Mouse (Mus musculus) bone marrow macrophage, adult 2 months (primary cell): ENCODE measurements at regions not wholly inside any gene's neighbourhood (a gene's known extent, or its start where the extent isn't known, plus 50 kb on each side); places are given as distances from the start of the nearest gene placed in this dataset.

Source experiments
- CTCF ChIP-seq: IDR thresholded peaks from 2 replicates; pipeline ENCODE4 v1.5.1; 2012; ENCODE audit warnings: low read depth, mild to moderate bottlenecking, low read length, moderate library complexity
- POLR2A ChIP-seq: IDR thresholded peaks from 2 replicates; pipeline ENCODE4 v1.6.1; 2012; ENCODE audit warnings: mild to moderate bottlenecking, low read depth, low read length, borderline replicate concordance

DNA sequence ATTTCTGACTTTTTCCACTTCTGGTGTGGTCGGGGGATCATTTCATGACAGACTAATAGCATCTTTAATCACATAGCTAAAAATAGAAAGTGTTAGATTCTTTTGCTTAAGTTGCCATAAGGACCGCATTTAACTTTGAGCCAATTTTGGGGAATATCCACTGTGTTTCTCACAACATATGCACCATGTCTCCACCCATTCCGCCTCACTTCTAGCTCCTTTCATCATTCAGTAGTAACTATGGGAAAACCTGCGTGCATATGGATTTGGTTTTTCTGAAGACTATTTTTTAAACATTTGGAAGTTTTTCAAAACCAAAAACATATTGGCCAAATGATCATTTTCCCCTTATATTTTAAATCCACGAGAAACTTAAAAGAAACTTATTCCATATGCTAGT is 639.2 kb downstream of the Robo2 start:
- no peak for TF ChIP-seq CTCF
- no peak for TF ChIP-seq POLR2A
